Mouse (Mus musculus) lung, postnatal 4 days (tissue): ENCODE measurements around the gene Hgd.

Source experiments
- DNase-seq, 2 experiments: peaks; one replicate each; pipeline ENCODE4 v3.0.0; 2021

Hgd gene

DNA sequence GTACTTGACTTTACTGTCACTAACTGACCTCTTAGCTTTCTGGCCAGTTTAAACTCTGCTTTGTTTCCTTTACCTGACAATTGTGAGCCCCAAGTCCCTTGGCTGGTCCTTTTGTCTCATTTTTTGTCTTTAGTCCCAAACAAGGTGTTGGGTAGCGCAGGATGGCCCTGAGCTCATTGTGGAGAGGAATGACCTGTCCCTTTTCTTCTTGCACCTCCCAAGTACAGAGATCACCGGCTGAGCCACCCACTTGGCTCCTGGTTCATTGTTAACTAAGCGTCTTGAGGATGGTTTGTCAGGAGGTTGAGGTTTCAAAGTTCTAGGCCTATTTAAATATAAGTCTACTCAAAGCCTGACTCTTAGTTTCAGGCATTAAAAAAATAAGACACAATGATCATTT, 3.4 kb downstream of the Hgd start:
- no peak for DNase-seq

DNA sequence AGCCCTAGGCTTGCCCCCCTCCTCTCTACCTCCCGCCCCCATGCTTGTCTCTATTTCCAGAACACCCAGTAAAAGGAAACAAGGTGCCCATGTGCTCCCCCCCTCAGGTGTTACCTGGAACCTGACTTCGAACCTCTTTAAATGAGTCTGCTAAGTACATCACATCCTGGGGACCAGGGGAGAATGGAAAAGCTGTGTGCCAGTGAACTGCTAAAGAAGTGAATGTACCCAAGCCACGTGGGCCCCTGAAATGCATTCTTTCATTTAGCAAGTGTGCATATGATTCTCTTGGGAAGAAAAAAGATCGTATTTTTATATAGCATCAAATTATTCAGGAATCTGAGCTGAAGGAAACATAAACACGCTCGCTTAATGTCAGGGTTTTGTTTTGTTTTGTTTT, 3.8 kb downstream of the Hgd start:
- DNase-seq = no peak

DNA sequence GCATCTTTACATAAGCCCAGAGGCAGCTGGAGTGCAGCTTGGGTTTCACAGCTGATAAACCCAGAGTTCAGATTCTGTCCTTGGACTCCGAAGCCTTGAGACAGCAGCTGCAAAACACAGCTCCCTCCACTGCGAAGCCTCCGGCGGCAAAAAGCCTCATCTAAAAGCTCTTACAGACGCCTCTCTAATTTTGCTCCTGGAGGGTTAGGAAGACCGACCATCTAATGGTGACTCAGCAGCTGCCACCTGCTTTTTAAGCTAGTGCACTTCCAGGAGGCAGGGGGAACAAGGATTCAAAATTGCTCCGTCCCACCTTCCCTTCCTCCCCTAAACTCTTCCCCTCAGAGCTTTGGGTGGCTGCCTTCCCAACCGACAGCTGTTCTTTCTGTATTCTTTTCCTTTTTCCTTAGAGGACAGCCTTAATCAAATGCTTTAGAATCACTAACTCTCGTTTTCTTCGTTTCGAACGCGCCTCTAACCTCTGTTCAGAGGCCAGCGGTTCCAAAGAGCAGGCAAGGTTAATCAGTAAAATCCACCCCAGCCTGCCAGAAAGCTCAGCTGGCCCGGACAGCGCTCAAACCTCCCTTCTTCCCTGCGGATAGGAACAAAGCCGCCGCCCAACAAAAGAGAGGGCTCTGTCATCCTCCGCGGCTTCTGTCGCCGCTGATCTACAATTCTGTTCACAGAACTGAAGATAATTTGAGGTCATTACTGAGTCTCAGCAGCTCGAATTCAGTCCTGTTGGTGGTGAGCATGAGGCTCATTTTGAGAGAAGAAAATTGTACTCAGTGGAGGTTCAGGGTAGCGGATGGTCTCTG, 4.5 kb downstream of the Hgd start:
- peak in 1 of 2 experiments; percentile 13 for DNase-seq

DNA sequence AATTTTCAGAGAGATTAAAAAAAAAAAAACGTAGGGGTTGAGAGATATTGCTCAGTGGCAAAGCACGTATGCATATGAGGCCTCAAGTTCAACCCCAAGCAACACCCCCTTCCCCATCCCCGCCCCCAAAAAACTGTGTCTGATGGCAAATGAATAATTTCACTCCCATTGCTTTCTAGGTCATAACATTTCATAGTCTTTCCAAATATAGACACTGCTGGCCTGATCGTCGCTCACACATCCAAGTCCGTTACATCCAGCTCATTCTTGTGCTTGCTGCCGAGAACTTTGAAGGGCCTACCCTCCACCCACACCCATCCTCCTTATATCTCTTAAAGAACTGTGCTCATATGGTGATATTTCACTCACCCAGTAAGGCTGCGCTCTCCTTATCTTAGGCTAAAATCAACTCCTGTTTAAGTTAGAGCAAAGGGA, 5.2 kb downstream of the Hgd start:
- DNase-seq = no peak

DNA sequence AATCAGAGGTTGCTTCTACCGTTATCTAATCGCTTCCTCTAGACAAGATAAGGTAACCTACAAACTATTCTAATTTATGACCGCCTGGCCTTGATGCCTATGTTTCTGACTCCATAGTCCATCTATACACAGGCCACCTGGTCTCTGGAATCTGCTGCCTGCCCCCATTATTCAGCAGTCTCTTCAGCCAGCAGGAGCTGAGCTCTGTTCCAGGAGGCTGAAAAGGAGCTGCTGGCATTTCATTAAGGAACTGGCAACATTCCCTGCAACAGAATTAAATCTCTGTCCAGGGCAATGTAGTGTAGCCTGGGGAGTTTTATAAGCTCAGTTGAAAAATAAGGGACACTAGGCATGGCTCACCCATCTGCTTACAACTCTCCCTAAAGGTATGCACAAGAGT, 11.0 kb downstream of the Hgd start:
- no peak for DNase-seq

DNA sequence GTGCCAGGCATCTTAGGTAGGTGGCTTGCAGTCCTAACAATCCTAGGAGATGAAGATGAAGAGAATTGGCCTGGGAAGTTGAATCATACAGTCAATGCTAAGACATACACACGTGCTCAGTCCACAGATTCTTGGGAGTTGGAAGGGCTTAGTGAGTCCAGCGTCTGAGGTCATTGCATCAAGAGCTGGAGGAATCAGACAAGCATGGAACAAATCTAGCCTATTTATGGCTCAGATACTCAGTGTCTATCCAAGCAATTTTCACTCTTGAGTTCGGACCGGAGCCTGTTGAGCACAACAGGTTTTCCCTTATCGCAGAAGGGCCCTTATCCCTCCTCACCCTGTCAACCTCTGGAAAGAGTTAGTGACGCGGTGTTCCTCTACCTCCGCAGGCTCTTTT, 11.6 kb downstream of the Hgd start:
- DNase-seq = no peak

DNA sequence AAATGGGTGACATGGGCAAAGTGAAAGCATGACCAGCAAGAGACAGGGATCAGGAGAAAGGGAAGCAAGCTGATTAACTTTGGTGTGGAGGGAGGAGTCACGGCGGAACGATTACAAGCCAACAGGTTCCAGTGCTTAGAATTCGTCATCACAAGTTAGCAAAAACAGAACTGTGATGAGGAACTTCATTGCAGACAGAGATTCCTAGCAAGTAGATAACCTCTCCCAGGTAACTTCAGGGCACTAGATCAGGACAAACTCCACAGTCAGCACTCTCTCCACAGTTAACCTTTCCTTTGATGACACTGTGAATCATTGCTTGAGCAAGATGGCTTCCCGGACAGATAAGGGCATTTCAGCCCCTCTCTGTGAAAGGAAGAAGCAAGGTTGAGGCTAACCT, 17.5 kb downstream of the Hgd start:
- DNase-seq = no peak

DNA sequence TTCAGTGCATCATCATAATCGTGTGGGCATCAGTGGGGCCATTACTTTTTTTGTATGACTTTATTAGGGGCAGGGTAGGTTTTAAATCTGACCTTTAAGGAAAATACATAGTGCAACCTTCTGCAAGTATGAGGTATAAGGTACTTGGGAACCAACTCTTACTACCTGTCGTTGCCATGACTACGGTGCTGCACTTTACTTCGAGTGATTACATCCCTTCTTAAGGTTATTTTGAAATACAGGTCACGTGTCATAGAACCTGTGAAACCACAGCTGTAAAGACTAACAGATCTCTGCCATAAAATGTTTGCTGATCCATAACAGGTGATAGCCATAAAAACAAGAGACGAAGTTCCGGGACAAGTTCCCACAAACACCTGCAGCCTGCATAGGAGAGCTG, 18.5 kb downstream of the Hgd start:
- no peak for DNase-seq

DNA sequence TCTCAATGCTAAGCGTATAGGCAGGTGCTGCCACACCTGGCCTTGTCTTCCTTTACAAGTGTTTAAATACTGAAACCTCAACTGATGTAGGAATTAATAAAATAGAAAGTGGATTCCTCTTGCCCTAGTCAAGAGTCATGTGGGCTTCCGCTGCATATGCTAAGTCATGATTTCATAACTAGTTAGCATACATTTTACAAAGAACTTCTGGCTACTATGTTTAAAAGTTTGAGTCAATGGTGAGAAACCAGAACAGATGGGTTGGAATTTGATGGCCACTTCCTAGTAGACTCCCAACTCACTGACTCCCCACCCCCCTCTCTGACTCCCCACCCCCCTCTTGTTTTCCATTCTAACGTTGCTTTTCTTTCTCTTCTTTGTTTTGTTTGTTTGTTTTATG, 19.4 kb downstream of the Hgd start:
- no peak for DNase-seq

DNA sequence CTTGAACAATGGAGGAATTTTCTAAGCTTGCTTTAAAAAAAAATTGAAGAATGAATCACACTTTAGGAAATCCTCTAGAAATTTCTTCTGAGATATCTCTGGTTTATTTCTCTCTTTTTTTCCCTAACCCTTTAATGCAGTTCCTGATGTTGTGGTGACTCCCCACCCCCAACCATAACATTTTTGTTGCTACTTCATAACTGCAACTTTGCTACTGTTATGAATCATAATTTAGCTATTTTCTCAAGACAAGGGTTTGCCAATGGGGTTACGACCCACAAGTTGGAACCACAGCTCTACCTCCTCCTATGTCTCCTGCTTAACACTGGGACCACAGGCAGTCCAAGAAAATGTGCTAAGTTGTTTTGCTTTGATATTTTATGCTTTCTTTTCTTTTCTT, 23.5 kb downstream of the Hgd start:
- no peak for DNase-seq

DNA sequence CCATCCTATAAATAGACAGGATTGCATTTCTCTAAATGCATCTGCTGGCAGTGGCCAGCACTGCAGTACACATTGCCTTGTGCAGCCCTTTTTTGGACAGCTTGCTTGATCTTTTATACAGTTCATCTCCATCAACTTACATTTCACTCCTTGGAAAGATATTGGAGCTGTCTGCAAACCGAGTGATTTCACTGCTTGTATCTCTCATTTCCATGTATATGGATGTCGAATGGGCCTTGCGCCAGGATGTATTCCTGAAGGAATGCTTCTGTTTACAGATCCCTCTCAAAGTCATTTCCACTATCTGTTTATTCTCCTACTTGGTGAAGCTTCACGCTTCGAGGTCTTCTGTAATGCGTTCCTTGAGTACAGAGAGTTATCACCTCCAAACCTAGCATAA, 24.3 kb downstream of the Hgd start:
- DNase-seq = no peak

DNA sequence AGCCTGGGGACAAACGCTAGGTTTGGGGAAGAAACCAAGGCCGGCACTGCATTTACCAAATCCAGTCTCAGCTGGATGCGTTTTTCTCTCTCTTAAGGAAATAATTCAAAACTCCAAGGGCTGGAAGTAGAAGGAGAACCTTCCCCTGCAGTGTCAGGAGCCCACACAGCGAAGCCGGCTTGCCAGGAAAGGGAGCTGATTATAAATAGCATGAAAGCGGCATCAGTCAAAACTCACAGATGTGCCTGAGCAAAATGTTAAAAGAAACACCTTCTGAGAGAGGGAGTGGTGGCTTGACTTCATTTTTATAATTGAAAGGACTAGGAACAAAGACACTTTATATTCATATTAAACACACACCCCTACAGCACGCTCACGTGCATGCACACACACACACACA, 30.4 kb downstream of the Hgd start:
- no peak for DNase-seq

DNA sequence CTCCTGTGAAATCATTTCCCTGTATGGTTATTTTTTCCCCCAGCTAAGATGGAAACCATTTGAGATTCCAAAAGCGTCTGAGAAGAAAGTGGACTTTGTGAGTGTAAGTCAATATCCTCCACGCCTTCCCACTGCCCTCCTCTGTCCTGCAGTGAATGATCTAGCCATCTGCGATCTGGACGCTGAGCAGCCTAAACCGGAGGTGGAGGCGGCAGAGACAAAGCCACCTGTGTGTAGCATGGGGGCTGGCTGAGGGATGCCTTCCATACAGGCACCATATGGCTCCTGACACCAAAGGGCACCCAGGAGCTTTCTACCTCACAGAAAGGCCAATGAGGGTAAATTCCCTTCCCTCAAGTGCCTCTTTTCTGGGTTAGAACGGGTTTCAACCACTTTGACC, 31.1 kb downstream of the Hgd start:
- DNase-seq = no peak

DNA sequence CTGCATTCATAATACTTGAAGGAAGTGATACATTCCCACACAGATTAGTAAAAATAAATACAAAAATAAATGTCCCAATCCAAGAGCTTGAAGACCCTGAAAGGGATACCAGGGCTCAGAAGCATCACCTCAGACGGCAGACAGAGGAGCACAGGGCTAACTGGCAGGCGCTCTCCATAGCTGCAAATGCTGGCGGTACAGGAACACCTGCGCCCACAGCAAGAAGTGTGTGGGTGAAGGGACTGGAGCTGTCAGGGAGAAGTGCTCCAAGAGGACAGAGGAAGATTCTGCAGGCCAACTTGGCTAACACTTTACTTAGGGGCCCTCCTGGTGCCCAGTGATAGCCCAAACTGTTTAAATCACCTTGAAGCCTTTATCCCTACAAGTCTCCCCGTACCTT, 32.1 kb downstream of the Hgd start:
- DNase-seq = no peak

DNA sequence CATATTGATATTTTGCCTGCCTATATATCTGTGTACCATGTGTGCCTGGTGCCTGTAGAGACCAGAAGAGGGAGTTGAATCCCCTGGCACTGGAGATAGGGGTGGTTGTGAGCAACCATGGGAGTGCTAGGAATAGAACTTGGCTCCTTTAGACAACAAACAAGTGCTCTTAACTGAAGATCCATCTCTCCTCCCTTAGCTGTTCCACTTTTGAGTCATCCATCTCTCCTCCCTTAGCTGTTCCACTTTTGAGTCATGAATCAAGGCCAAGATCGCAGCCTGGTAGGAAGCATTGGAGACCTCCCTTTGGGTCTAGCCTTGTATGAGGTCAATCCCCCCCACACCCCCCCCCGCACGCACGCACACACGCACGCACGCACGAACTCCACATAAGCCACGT, 34.6 kb downstream of the Hgd start:
- no peak for DNase-seq

DNA sequence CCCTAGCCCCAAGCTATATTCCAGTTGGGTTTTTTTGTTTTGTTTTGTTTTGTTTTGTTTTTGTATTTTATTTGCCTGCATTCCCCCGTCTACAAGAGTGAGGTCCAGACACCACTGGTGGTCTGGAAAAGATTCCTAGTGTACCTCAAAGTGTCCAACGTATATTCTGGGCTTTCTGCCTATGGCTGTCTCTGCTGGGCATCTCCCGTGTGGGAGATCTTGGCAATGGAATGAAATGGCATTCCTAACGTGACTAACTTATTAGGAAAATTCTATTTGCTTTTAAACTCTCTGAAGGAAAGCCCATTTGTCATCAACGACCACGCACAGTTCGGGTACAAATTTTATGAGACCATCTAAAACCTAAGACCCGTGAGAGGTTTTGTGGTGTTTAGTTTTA, 35.5 kb downstream of the Hgd start:
- no peak for DNase-seq

DNA sequence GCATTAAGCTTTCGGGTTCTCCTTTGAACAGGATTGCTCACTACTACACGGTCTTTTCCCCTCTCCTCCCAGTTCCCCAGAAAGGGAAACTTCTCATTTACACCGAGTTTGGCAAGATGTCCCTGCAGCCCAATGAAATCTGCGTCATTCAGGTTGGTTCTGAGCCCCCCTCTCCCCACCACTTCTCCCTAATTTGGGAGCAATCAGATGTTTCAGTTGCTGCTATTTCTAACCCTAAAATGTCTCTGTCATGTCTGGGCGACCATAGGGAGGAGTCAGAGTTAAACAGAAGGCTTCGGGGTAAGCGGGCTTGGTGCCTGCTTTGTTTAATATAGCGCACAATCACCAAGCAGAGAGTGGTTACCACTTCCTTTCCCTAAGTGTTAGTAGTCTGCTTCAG, 36.2 kb downstream of the Hgd start:
- no peak for DNase-seq

DNA sequence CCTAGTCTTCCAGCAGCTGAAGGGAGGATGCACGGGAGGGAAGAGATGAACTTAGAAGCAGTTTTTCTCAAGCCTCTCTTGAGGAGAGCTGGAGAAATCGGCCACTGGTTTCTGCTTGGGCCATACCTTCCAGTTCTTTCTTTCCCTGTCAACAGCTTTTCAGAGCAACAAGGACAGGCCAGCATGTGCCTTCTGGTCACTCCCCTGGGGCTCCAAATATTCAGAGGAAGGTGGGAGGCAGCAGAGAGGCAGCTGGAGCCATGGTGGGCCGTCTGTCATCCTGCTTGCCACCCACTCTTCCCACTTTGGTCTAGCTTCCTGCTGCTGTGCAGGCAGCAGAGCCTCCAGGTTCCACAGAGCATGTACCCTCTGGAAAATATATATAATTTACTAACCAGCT, 37.7 kb downstream of the Hgd start:
- DNase-seq = no peak

DNA sequence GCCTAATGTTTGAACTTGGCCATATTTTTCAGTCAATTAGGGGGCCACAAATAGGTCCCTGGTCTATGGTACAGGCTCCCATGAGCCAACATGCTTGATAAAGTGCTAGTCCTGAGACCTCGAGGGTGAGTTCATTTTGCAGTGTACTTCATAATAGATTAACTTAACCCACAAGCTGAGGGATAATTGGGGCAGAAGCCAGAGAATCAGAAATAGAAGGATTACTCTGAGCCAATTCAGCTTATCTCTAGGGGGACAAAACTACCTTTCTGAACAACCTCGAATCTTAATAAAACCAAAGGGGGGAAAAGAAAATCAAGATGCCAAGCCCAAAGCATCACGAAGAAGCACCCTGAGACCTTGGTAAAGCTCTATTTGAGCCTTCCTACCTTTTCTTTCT, 42.5 kb downstream of the Hgd start:
- DNase-seq = no peak

DNA sequence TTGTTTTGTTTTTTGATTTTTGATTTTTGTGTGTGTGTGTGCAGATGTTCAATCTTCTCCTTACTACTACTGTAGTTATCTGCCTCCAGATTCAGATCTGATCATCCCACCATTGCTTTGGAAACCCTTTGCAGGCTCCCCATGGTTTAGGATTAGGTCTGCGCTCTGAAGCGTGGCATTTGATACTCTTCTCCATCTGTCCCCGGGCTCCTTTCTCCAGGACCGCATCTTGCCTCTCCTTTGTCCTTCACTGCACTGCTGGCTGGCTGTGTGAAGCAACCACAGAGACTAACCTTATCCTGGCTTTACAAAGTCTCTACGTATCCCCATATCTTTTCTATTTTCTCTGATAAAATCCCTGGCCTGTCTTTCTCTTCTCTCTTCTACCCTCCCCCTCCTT, 43.0 kb downstream of the Hgd start:
- DNase-seq = no peak

DNA sequence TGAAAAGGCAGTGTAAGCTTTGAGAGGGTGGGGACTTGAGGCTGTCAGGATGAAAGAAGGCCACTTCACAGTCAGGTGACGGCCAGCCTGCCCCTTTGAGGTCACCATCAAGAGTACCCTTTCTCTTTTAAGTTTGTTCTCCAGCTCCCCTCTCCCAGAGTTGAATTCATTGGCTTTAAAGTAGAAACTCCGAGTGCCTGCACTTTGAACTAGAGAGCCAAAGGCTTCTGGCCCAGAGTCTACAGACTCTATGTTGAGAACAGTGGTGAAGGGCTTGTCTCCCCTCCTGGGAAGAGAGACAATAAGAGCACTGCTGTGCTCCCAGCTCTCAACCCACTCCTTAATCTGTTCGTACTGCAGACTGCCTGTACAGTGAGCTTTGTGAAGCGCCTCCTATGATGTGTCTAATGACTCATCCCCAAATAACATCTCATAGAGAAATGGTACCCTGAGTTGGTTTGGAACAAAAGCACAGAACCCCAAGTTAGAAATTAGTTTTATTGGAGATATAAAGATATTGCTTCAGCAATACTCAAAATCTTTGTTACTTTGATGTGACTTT, 46.5 kb downstream of the Hgd start:
- no peak for DNase-seq

DNA sequence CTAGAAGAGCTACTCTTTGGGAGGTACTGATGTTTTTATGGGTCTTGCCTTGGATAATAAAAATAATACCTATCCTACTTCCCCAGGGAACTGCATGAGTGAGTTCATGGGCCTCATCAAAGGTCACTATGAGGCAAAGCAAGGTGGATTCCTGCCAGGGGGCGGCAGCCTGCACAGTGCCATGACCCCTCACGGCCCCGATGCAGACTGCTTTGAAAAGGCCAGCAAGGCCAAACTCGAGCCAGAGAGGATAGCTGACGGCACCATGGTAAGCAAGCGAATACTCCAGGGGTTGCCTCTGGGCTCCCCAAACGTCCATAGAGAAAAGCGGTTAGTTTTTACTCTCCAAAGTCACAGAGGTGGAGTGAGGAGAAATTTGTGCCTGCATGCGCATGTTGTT, 48.4 kb downstream of the Hgd start:
- DNase-seq = no peak

DNA sequence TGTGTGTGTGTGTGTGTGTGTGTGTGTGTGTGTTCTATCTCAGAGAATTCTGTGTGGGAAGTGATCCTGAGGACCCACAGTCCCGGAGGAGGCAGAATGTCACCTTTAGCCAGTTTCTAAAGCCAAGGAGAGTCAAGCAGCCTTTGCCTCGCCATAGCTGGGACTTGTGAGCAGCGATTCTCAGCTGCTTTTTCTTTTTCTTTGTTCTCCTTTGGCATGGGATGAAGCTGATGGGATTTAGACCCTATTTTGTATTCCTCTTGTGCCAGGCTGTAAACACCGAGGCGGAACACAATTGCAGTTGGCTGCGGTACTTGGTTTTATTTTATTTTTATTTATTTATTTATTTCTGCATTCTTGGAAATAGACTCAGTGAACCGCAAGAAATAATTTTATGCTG, 49.1 kb downstream of the Hgd start:
- DNase-seq = no peak

DNA sequence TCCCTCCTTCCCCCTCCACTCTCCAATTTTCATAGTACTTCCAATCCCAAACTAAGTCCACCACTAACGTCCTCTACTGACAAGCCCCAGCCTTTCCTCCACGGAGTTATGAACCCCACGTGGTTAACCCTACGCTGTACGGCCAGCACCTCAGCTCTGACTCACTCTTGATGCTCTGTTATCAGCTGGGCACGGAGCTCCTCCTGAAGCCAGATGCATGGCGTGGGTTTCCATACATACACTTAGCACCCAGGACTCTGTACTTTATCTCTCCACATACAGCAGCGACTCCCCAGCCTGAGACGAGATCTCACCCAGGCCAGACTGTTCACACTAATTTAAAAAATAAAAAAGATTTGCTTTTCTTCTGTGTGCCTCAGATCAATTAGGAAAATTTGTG, 54.6 kb downstream of the Hgd start:
- no peak for DNase-seq

DNA sequence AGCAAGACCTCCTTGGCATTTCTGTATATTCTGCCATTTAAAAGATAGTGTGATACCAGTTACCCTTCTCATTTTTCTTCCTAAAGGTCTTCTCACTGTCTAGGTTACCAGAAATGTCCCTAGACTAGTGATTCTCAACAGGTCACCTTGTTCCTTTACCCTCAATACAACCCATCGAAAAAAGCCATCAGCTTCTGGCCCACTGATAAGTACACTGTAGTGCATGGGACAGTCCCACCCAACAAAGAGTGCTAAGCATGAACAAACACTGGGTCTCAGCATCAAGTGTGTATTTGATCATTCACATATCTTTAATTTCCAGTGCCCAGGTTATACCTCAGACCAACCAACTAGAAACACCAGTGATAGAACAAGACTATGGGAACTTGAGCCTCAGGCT, 55.1 kb downstream of the Hgd start:
- DNase-seq = no peak
